Mouse (Mus musculus) bone marrow macrophage, adult 2 months (primary cell): ENCODE data around the gene Fyb. TPM values are rescaled to one million over a fixed set of nuclear protein-coding genes. Genes with fewer than 3 reads are reported as not detected.

ENCODE experiments used
- H3K27ac ChIP-seq: 2 replicates; pipeline ENCODE4 v1.5.1; 2012; ENCODE audit warnings: low read depth, low read length; ENCODE audit not compliant: insufficient read depth
- H3K4me1 ChIP-seq: 2 replicates; pipeline ENCODE4 v1.6.1; 2012; ENCODE audit warnings: low read length; ENCODE audit not compliant: control insufficient read depth, insufficient read depth
- H3K4me3 ChIP-seq: 2 replicates; pipeline ENCODE4 v1.5.1; 2012; ENCODE audit warnings: mild to moderate bottlenecking, low read length, moderate library complexity; ENCODE audit not compliant: insufficient read depth
- CTCF ChIP-seq: IDR thresholded peaks from 2 replicates; pipeline ENCODE4 v1.5.1; 2012; ENCODE audit warnings: low read depth, mild to moderate bottlenecking, low read length, moderate library complexity
- POLR2A ChIP-seq: IDR thresholded peaks from 2 replicates; pipeline ENCODE4 v1.6.1; 2012; ENCODE audit warnings: mild to moderate bottlenecking, low read depth, low read length, borderline replicate concordance
- polyA plus RNA-seq: library from polyadenylated mRNA; stranded (reverse); fragments of >200 nt; gene quantifications from 2 replicates; pipeline ENCODE4 v1.2.4, GENCODE M21; 2012; ENCODE audit not compliant: missing spikeins, insufficient read depth, insufficient read length

Fyb gene
- polyA plus RNA-seq, 1 experiment, result 1,358 TPM

DNA sequence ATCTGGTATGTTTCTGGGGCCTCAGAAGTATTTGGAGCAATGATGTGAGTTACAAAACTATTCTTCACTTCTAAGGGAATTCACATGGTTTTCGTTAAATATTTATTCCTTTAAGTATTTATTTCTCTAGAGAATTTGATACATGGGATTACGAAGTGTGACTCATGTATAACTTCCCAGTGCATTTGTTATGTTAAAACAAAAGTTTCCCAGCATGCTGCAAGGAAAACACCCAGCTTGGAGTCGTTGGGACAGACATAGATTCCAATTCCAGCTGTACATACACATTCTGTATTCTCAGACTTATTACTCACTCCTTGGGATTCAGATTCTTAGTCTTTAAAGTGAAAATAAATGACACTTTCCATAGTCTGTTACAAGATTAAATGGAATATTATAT, 112.8 kb downstream of the Fyb start:
- Histone ChIP-seq H3K4me1 (no peaks in the 10 kb centered on the region), H3K4me3 (no peak overlapping the region), H3K27ac (no peak overlapping the region)
- no peak for TF ChIP-seq POLR2A
- no peak for TF ChIP-seq CTCF

GRCm38 (mm10) chr15:6642223-6642622, 119.6 kb downstream of the Fyb start:
- Histone ChIP-seq H3K4me3 (no peak overlapping the region), H3K27ac (no peak overlapping the region), H3K4me1 (no peaks in the 10 kb centered on the region)
- TF ChIP-seq CTCF (no peak), POLR2A (no peak)

DNA sequence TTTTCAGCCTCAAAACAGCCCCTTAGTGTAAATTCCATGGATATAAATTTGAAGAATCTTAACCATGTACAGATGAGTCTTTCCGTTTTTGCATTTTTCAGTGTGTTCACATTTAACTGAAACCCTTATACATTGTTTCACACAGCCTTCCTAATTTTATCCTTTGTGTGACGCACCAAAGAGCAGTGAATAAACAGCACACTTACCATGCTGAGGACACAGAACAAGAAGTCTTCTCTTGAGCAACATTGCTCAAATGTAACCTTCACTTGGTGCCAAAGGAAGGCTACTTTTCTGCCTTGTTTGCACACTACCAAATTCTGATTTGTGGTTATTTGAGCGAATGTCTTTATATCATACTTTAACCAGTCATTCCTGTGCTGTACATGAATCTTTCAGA, 122.8 kb downstream of the Fyb start:
- no peaks in the 10 kb centered on the region for H3K4me1 ChIP-seq
- no peak overlapping the region for H3K4me3 ChIP-seq
- no peak for TF ChIP-seq POLR2A
- no peak for TF ChIP-seq CTCF
- no peak overlapping the region for H3K27ac ChIP-seq

DNA sequence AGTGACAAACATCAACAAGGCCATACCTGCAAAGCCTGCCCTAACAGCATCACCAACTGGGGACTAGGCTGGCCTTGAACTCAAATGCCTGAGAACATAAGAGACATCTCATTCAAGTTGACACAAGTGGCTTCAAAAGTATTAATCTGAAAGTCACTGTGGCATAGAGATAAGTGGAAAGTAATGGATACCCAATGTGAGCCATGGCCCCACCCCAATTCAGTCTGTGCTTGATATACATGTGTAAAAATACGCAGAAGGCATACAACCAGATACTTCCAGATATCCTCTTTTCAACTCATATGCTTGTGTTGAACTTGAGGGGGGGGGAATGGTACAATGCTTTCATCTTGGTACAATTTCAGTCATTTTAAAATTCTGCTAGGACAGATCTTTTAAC, 124.4 kb downstream of the Fyb start:
- Histone ChIP-seq H3K27ac (no peak overlapping the region), H3K4me3 (no peak overlapping the region), H3K4me1 (no peaks in the 10 kb centered on the region)
- no peak for TF ChIP-seq POLR2A
- TF ChIP-seq CTCF, result no peak

DNA sequence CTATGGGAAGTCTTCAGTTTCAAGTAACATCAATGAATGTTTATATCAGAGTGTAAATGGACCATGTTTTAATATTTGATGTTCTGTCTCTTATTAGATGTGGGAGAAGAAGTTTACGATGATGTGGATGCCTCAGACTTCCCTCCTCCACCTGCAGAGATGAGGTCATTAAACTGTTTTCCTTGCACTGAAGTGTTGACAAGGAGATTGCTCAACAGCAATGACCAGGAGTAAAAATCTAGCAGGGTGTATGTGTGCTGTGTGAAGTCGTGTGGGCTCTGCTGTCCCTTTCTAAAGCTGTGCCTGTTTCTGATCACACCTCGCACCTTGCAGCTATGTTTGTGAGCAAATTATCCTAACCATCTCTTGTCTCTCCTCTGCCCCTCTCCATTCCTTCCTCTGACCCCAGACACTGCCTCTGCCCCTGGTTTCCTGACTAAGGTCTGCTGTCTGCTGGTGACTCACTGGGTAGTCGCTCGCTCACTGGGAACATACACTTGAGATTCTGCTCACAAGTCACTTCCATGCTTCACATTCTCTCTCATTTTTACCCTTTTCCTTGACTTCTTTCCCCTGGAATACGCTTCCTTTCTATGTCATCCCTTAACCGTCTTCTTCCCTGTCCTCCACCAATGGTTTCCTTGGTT, 126.2 kb downstream of the Fyb start:
- Histone ChIP-seq H3K4me1 (no peaks in the 10 kb centered on the region), H3K4me3 (no peak overlapping the region), H3K27ac (no peak overlapping the region)
- TF ChIP-seq POLR2A (no peak), CTCF (no peak)

DNA sequence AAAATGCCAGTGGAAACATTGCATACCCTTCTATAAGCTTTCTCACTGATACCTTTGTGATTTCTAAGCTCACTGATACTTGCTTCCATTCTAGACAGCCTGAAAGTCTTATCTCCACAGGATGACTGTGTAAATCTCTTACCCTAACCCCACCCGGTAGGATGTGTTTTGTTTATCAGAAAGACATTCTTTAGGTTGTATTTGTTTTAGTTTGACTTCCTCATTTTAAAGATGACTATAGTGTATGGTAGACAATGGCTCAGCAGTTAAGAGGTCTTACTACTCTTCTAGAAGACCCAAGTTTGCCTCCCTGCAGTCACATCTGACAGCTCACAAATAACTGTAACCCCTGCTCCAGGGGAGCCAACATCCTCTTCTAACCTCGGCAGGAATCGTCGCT, 130.4 kb downstream of the Fyb start:
- no peak for TF ChIP-seq POLR2A
- TF ChIP-seq CTCF, result no peak

DNA sequence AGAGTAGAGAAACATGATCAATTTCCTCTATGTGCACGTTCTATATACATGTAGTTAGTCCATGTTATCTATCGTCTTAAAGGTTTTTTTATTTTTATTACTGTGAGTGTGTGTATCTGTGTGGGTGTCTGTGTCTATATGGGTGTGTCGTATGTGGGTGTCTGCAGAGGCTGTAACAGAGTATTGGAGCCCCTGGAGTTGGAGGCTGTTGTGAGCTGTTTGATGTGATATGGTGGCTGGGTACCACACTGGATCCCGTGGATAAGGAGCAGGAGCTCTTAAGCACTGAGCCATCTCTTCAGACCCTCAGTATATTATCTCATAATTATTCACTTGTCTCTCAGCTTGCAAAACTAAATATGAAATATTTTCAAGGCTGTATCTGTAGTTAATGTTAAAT, 135.4 kb downstream of the Fyb start:
- Histone ChIP-seq H3K4me1 (no peaks in the 10 kb centered on the region), H3K4me3 (no peak overlapping the region), H3K27ac (no peak overlapping the region)
- no peak for TF ChIP-seq CTCF
- TF ChIP-seq POLR2A, result no peak

More for the DNA sequence above, 130.4 kb downstream of the Fyb start:
- Histone ChIP-seq H3K27ac (no peak overlapping the region), H3K4me3 (no peak overlapping the region), H3K4me1 (no peaks in the 10 kb centered on the region)

GRCm38 (mm10) chr15:6661951-6662350, 139.3 kb downstream of the Fyb start:
- Histone ChIP-seq H3K4me3 (no peak overlapping the region), H3K4me1 (no peaks in the 10 kb centered on the region), H3K27ac (no peak overlapping the region)
- no peak for TF ChIP-seq POLR2A
- no peak for TF ChIP-seq CTCF

- TF ChIP-seq CTCF (no peak), POLR2A (no peak)
Observed at GRCm38 (mm10) chr15:6663991-6664390, 141.3 kb downstream of the Fyb start.

GRCm38 (mm10) chr15:6666072-6666471, 143.4 kb downstream of the Fyb start:
- H3K27ac ChIP-seq, result no peak overlapping the region
- no peak overlapping the region for H3K4me3 ChIP-seq
- TF ChIP-seq CTCF (no peak), POLR2A (no peak)
- H3K4me1 ChIP-seq, result no peaks in the 10 kb centered on the region

More at GRCm38 (mm10) chr15:6663991-6664390, 141.3 kb downstream of the Fyb start:
- no peak overlapping the region for H3K4me3 ChIP-seq
- no peak overlapping the region for H3K27ac ChIP-seq
- H3K4me1 ChIP-seq, result no peaks in the 10 kb centered on the region

DNA sequence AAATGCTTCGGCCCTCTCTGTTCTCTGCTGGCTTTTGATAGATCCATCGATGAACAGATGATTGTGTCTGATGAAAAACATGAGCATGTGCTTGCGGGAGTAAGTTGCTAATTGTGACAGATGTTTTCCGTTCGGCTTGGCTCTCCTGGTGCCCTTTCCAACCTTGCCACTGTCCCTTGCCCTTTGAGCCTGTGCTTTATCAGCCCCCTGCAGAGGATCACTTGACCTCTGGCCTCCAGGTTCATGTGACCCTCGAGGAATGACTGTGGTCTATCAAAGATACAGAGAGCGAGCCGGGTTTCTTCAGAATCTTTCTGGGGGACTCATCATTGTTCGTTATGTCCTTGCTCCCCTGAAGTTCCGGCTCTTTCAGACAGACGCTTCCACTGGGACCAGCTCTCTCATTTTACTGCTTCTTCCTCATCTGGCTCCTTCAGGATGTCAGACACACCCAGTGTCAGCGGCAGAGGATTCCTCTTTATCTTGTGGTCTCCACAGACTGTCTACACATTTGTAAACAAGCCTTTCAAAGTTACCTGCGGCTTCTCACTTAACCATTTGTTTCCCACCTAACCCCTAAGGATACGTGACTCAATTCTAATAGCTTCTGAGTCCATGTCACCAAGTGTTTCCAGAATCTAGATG, 146.3 kb downstream of the Fyb start:
- Histone ChIP-seq H3K4me1 (no peaks in the 10 kb centered on the region), H3K27ac (no peak overlapping the region), H3K4me3 (no peak overlapping the region)
- TF ChIP-seq POLR2A (no peak), CTCF (no peak)
